Mouse (Mus musculus) cortical plate, adult 2 months (tissue): ENCODE results near the gene Zc3hav1l. TPM values are rescaled to one million over a fixed set of nuclear protein-coding genes. Genes with fewer than 3 reads are reported as not detected.

Source experiments
- H3K27ac ChIP-seq: fragments of 200-500 bp; 2 replicates; pipeline ENCODE4 v1.5.1; 2012; ENCODE audit warnings: low read length, control low read depth, inconsistent platforms; ENCODE audit not compliant: insufficient read depth
- H3K4me1 ChIP-seq: fragments of 200-500 bp; 2 replicates; pipeline ENCODE4 v1.6.1; 2011; ENCODE audit warnings: low read length; ENCODE audit not compliant: control insufficient read depth, insufficient read depth
- H3K4me3 ChIP-seq: fragments of 200-500 bp; 2 replicates; pipeline ENCODE4 v1.5.1; 2011; ENCODE audit warnings: mild to moderate bottlenecking, low read length, control low read depth; ENCODE audit not compliant: insufficient read depth
- CTCF ChIP-seq: fragments of 200-500 bp; IDR thresholded peaks from 2 replicates; pipeline ENCODE4 v1.5.1; 2011; ENCODE audit warnings: mild to moderate bottlenecking, control low read depth, low read length; ENCODE audit not compliant: insufficient read depth; ENCODE audit errors: extremely low read depth
- POLR2A ChIP-seq: fragments of 200-500 bp; IDR thresholded peaks from 2 replicates; pipeline ENCODE4 v1.6.1; 2011; ENCODE audit warnings: mild to moderate bottlenecking, low read length, control low read depth; ENCODE audit not compliant: insufficient read depth; ENCODE audit errors: extremely low read depth
- polyA plus RNA-seq: library from polyadenylated mRNA; depleted of rRNA; stranded (reverse); fragments of >200 nt; gene quantifications from 2 replicates; pipeline ENCODE4 v1.2.3, GENCODE M21; 2012

The Zc3hav1l gene
- polyA plus RNA-seq, 1 experiment = 3.4 TPM

GRCm38 (mm10) chr6:38252766-38253735 is 46.0 kb downstream of the Zc3hav1l start:
- Histone ChIP-seq H3K27ac (no peak overlapping the region), H3K4me3 (peak overlapping the region; percentile 91), H3K4me1 (peaks cover 5% of the 10 kb centered on the region)
- TF ChIP-seq POLR2A (no peak), CTCF (no peak)

- Histone ChIP-seq H3K27ac (no peak overlapping the region), H3K4me1 (peaks cover 5% of the 10 kb centered on the region), H3K4me3 (peak overlapping the region; percentile 91)
- TF ChIP-seq CTCF = no peak
- TF ChIP-seq POLR2A = no peak
Measured at GRCm38 (mm10) chr6:38252139-38252538, 46.9 kb downstream of the Zc3hav1l start.

DNA sequence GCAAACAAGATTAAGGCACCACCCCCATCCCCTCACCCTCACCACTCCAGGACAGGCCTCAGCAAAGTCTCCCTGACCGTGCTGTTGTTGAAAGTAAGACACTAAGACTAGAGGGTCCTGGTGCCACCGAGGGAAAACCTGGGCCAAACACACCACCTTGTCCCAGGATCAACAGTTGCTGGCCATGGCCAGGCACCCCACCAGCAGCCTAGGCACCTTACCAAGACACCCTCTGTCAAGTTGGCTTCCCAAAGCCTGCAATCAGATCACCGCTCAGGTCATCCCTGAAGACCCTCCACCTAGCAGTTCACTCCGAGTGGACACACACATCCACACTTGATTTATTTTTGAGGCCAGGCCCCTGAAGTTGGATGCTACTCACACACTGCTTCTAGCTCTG is 47.6 kb downstream of the Zc3hav1l start:
- Histone ChIP-seq H3K4me1 (peaks cover 5% of the 10 kb centered on the region), H3K4me3 (peak overlapping the region; percentile 10; the same call in 1 of the 2 replicates), H3K27ac (no peak overlapping the region)
- TF ChIP-seq POLR2A (no peak), CTCF (no peak)

DNA sequence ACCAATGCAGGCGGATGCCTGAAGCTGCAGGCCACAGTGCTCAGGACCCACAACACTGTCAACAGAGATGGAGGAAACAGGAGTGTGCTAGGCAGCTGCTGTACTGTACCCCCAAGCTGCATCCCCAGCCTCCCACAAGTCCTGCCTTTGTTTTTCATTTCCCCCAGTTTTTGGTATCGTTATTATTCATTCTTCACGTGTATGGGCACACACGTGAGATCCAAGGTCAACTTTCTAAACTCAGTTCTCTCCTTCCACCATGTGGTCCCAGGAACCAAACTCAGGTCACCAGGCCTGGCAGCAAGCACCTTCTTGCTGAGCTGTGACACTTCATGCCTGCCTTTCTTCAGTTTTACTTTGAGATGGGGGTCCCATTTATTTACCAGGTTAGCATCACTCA is 51.7 kb downstream of the Zc3hav1l start:
- H3K4me1 ChIP-seq = peaks cover 12% of the 10 kb centered on the region
- H3K4me3 ChIP-seq = no peak overlapping the region
- H3K27ac ChIP-seq = no peak overlapping the region
- TF ChIP-seq CTCF = no peak
- no peak for TF ChIP-seq POLR2A

DNA sequence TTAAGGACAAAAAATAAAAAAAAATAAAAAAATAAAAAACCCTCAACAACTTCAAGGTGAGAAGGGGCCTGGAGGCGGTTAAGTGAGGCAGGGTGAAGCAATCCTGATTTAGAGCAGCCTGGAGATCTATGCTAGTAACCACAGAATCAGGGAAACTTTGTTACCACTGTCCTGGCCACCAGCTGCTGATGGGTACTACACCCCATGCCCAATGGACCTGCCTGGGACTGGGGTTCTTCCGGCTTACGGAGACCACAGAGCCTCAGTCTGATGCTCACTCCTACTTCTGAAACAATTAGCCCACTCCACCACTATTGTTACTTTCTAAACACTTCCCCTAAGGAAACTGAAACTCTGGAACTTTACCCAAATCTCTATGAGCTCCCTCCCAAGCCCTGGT is 54.3 kb downstream of the Zc3hav1l start:
- Histone ChIP-seq H3K27ac (no peak overlapping the region), H3K4me1 (peaks cover 15% of the 10 kb centered on the region), H3K4me3 (no peak overlapping the region)
- TF ChIP-seq POLR2A = no peak
- no peak for TF ChIP-seq CTCF

GRCm38 (mm10) chr6:38244167-38244566 is 54.9 kb downstream of the Zc3hav1l start:
- Histone ChIP-seq H3K27ac (no peak overlapping the region), H3K4me3 (no peak overlapping the region), H3K4me1 (peaks cover 15% of the 10 kb centered on the region)
- TF ChIP-seq CTCF = no peak
- TF ChIP-seq POLR2A = no peak

- TF ChIP-seq POLR2A = no peak
- no peak for TF ChIP-seq CTCF
- peaks cover 15% of the 10 kb centered on the region for H3K4me1 ChIP-seq
- H3K27ac ChIP-seq = no peak overlapping the region
- no peak overlapping the region for H3K4me3 ChIP-seq
Measured at GRCm38 (mm10) chr6:38242833-38243232, 56.2 kb downstream of the Zc3hav1l start.

DNA sequence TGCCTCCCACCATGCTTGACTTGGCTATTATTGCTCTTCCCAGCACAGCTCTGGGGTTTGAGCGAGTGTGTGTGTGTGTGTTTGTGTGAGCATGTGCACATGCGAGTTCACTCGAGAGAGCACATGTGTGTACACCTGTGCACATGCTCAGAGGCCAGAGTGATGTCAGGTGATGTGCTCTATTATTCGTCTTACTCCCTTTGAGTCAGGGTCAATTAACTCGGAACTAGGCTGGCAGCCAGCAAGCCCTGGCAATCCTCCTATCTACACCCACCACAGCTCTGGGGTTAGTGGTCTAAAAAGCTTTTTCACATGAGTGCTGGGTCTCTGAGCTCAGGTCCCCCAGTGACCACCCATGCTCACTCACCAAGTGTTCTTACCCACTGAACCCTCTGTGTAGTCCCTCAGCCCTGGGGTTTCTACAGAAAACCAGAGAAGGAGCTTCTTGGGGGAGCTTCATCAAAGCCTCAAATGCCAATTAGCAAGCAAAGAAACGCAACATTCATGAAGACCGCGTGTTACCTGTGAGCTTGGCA is 56.7 kb downstream of the Zc3hav1l start:
- no peak overlapping the region for H3K4me3 ChIP-seq
- H3K27ac ChIP-seq = no peak overlapping the region
- TF ChIP-seq CTCF (no peak), POLR2A (no peak)
- peaks cover 15% of the 10 kb centered on the region for H3K4me1 ChIP-seq

DNA sequence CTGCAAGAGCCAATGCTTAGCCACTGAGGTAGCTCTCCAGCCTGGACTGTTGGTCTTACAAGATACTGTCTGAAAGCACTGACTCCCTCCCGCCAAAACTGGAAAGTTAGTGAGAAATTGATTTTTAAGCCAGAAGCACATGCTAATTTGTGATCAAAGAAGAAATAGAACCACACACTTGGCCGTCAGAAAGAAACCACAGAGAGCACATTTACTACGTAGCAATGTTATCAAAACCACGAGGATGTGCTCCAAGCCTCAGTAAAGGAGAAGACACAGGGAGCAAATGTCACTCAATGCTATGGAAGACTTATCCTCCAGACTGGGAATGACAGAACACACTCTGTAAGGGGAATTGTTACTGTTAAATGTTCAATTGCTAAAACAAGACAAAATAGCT is 57.6 kb downstream of the Zc3hav1l start:
- Histone ChIP-seq H3K4me1 (peaks cover 15% of the 10 kb centered on the region), H3K4me3 (no peak overlapping the region), H3K27ac (no peak overlapping the region)
- no peak for TF ChIP-seq CTCF
- no peak for TF ChIP-seq POLR2A

DNA sequence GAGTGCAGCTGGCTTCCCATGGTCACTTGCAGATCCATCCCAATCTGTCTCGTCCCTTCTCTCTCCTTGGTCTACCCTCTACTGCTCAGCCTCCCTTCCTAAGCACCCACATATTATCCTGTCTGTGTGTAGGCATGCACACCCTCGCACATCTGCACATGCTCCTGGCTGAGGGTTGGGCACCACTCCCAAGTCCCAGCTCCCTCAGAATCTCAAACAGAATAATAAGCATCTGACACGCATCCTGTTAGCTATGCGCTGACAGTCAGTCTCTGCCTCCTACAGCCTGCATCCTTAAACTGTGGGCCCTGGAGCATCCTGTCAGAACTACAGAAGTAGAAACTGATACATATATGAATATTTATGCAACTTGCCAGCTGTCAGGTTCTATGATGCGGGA is 58.4 kb downstream of the Zc3hav1l start:
- no peak for TF ChIP-seq CTCF
- TF ChIP-seq POLR2A = no peak
- Histone ChIP-seq H3K27ac (no peak overlapping the region), H3K4me1 (peaks cover 15% of the 10 kb centered on the region)

More for the DNA sequence above, 58.4 kb downstream of the Zc3hav1l start:
- no peak overlapping the region for H3K4me3 ChIP-seq
